Mouse (Mus musculus) T-helper 1 cell (primary cell): Measurements from ENCODE around the gene Golt1a.
"Not testable (repeated sequence)": the region's sequence is repeated elsewhere in the genome, so short reads cannot be mapped to it uniquely, and the experiment has no call there.

Experiments
- in situ Hi-C: fragments of 300-600 bp; cut with MboI, MseI; formaldehyde crosslinking; loops from one replicate; pipeline ENCODE4 v1.15.1; 2025; ENCODE audit warnings: high pct_unique_total_duplicates

Golt1a gene

GRCm38 (mm10) chr1:133302540-133302939 lies 7.1 kb upstream of the Golt1a start:
- in situ Hi-C loops: loop anchor here (5.0 to 10.0 kb wide), 2 partner anchors 135 to 268 kb away; partner anchors contain the start of gene Mdm4

GRCm38 (mm10) chr1:133306842-133307241 lies 2.8 kb upstream of the Golt1a start:
- in situ Hi-C loops: loop anchor here (10.0 kb wide), 1 partner anchor 272 kb away; the partner anchor contains the start of gene Mdm4

GRCm38 (mm10) chr1:133307318-133307717 lies 2.3 kb upstream of the Golt1a start:
- in situ Hi-C loops: loop anchor here (10.0 kb wide), 1 partner anchor 273 kb away; the partner anchor contains the start of gene Mdm4

- in situ Hi-C loops: no loop called here
These were observed 1.6 kb downstream of the Golt1a start for GRCm38 (mm10) chr1:133311240-133311639.

- in situ Hi-C loops: no loop called here
These were observed 2.3 kb downstream of the Golt1a start for GRCm38 (mm10) chr1:133311946-133312345.

- in situ Hi-C loops: no loop called here
These were observed 4.8 kb downstream of the Golt1a start for GRCm38 (mm10) chr1:133314364-133314763.

- in situ Hi-C loops: loop anchor here (5.0 kb wide), 1 partner anchor 37 kb away; the partner anchor contains the start of gene Ren1
These were observed 6.2 kb downstream of the Golt1a start for GRCm38 (mm10) chr1:133315775-133316174.

GRCm38 (mm10) chr1:133316577-133316976 lies 7.0 kb downstream of the Golt1a start:
- in situ Hi-C loops: loop anchor here (5.0 kb wide), 1 partner anchor 36 kb away; the partner anchor contains the start of gene Ren1

GRCm38 (mm10) chr1:133317149-133317548 lies 7.5 kb downstream of the Golt1a start:
- in situ Hi-C loops: loop anchor here (5.0 kb wide), 1 partner anchor 35 kb away; the partner anchor contains the start of gene Ren1

- in situ Hi-C loops: no loop called here
These were observed 11.8 kb downstream of the Golt1a start, which contains the start of gene Kiss1 for GRCm38 (mm10) chr1:133321267-133321925. Gene Kiss1 (plus strand): TSS chr1:133321875.

GRCm38 (mm10) chr1:133323333-133323732 lies 13.7 kb downstream of the Golt1a start:
- in situ Hi-C loops: no loop called here

- in situ Hi-C loops: no loop called here
These were observed 16.4 kb downstream of the Golt1a start for GRCm38 (mm10) chr1:133325951-133326350.

GRCm38 (mm10) chr1:133327094-133327493 lies 17.5 kb downstream of the Golt1a start:
- in situ Hi-C loops: no loop called here

GRCm38 (mm10) chr1:133328299-133328795 lies 18.7 kb downstream of the Golt1a start:
- in situ Hi-C loops: no loop called here

- in situ Hi-C loops: no loop called here
These were observed 19.5 kb downstream of the Golt1a start for GRCm38 (mm10) chr1:133328896-133329637.

GRCm38 (mm10) chr1:133329638-133329964 lies 20.0 kb downstream of the Golt1a start:
- in situ Hi-C loops: no loop called here

- in situ Hi-C loops: no loop called here
These were observed 21.5 kb downstream of the Golt1a start for GRCm38 (mm10) chr1:133331142-133331541.

GRCm38 (mm10) chr1:133332656-133333430 lies 23.2 kb downstream of the Golt1a start:
- in situ Hi-C loops: no loop called here

- in situ Hi-C loops: no loop called here
These were observed 24.3 kb downstream of the Golt1a start for GRCm38 (mm10) chr1:133333937-133334336.

- in situ Hi-C loops: not testable (repeated sequence)
These were observed 30.8 kb downstream of the Golt1a start for GRCm38 (mm10) chr1:133340403-133340802.

GRCm38 (mm10) chr1:133344357-133344756 lies 34.8 kb downstream of the Golt1a start:
- in situ Hi-C loops: no loop called here

GRCm38 (mm10) chr1:133346531-133346930 lies 36.9 kb downstream of the Golt1a start:
- in situ Hi-C loops: no loop called here
